Mouse (Mus musculus): ENCODE data around the gene Miga1.
"Not testable (repeated sequence)": the region's sequence is repeated elsewhere in the genome, so short reads cannot be mapped to it uniquely, and the experiment has no call there.

Miga1 gene

GRCm38 (mm10) chr3:152321765-152322547, 18.3 kb downstream of the Miga1 start:
- DNase-seq (ENCODE audit: low spot score): no peak

GRCm38 (mm10) chr3:152320972-152321645, 19.1 kb downstream of the Miga1 start:
- DNase-seq (ENCODE audit: low spot score): no peak

- DNase-seq (ENCODE audit: low spot score): not testable (repeated sequence)
These were observed 23.6 kb downstream of the Miga1 start for GRCm38 (mm10) chr3:152316447-152317173.

GRCm38 (mm10) chr3:152315613-152316012, 24.6 kb downstream of the Miga1 start:
- DNase-seq (ENCODE audit: low spot score): peak; percentile 77

GRCm38 (mm10) chr3:152314666-152315065, 25.5 kb downstream of the Miga1 start:
- DNase-seq (ENCODE audit: low spot score): not testable (repeated sequence)

- no peak for DNase-seq (ENCODE audit: low spot score)
These were observed 31.0 kb downstream of the Miga1 start for GRCm38 (mm10) chr3:152309250-152309645.

GRCm38 (mm10) chr3:152308485-152309249, 31.5 kb downstream of the Miga1 start:
- DNase-seq (ENCODE audit: low spot score): peak; percentile 45

GRCm38 (mm10) chr3:152305971-152306370, 34.2 kb downstream of the Miga1 start:
- no peak for DNase-seq (ENCODE audit: low spot score)

- DNase-seq (ENCODE audit: low spot score): peak; percentile 22
These were observed 35.1 kb downstream of the Miga1 start for GRCm38 (mm10) chr3:152305080-152305479.

GRCm38 (mm10) chr3:152304093-152304815, 36.0 kb downstream of the Miga1 start:
- DNase-seq (ENCODE audit: low spot score): no peak

GRCm38 (mm10) chr3:152302991-152303390, 37.2 kb downstream of the Miga1 start:
- DNase-seq (ENCODE audit: low spot score): no peak

GRCm38 (mm10) chr3:152300376-152301337, 39.5 kb downstream of the Miga1 start:
- no peak for DNase-seq (ENCODE audit: low spot score)

GRCm38 (mm10) chr3:152295896-152296295, 44.3 kb downstream of the Miga1 start:
- no peak for DNase-seq (ENCODE audit: low spot score)

GRCm38 (mm10) chr3:152294400-152294799, 45.8 kb downstream of the Miga1 start:
- DNase-seq (ENCODE audit: low spot score): no peak

GRCm38 (mm10) chr3:152293530-152294181, 46.6 kb downstream of the Miga1 start:
- DNase-seq (ENCODE audit: low spot score): no peak

GRCm38 (mm10) chr3:152291895-152292294, 48.3 kb downstream of the Miga1 start:
- no peak for DNase-seq (ENCODE audit: low spot score)

- DNase-seq (ENCODE audit: low spot score): no peak
These were observed 49.9 kb downstream of the Miga1 start for GRCm38 (mm10) chr3:152290175-152290798.

GRCm38 (mm10) chr3:152288740-152289139, 51.5 kb downstream of the Miga1 start:
- DNase-seq (ENCODE audit: low spot score): peak; percentile 47

- no peak for DNase-seq (ENCODE audit: low spot score)
These were observed 51.9 kb downstream of the Miga1 start for GRCm38 (mm10) chr3:152288276-152288675.

All from ovary, adult 18-20 months (tissue).